Mouse (Mus musculus) forebrain, embryonic 16.5 days (tissue): ENCODE results near the gene Npc1l1. TPM values are rescaled to one million over a fixed set of nuclear protein-coding genes. Genes with fewer than 3 reads are reported as not detected.

Experiments
- ATAC-seq: fragments of 200-750 bp; cut with Nextera tagmentation; 2 replicates; pipeline ENCODE4 v1.8.0; 2017; ENCODE audit warnings: mild to moderate bottlenecking, moderate library complexity
- H3K27ac ChIP-seq: fragments of 300-500 bp; sonication (generic); 2 replicates; pipeline ENCODE4 v1.5.1; 2014; ENCODE audit warnings: low read length, control low read depth
- H3K27me3 ChIP-seq: fragments of 300-500 bp; sonication (generic); replicated peaks from 2 replicates; pipeline ENCODE4 v1.6.1; 2014; ENCODE audit warnings: low read length; ENCODE audit not compliant: control insufficient read depth, insufficient read depth
- H3K36me3 ChIP-seq: fragments of 300-500 bp; sonication (generic); 2 replicates; pipeline ENCODE4 v1.6.1; 2014; ENCODE audit not compliant: control insufficient read depth, insufficient read depth
- H3K4me1 ChIP-seq: fragments of 300-500 bp; sonication (generic); replicated peaks from 2 replicates; pipeline ENCODE4 v1.6.1; 2014; ENCODE audit warnings: low read length; ENCODE audit not compliant: control insufficient read depth, insufficient read depth
- H3K4me2 ChIP-seq: fragments of 300-500 bp; sonication (generic); 2 replicates; pipeline ENCODE4 v1.6.1; 2014; ENCODE audit warnings: mild to moderate bottlenecking, low read length, control low read depth
- H3K4me3 ChIP-seq: fragments of 300-500 bp; sonication (generic); replicated peaks from 2 replicates; pipeline ENCODE4 v1.5.1; 2014; ENCODE audit warnings: mild to moderate bottlenecking, low read length, control low read depth
- H3K9ac ChIP-seq: fragments of 300-500 bp; sonication (generic); replicated peaks from 2 replicates; pipeline ENCODE4 v1.6.1; 2014; ENCODE audit warnings: low read depth, low read length, control low read depth
- H3K9me3 ChIP-seq: fragments of 300-500 bp; sonication (generic); 2 replicates; pipeline ENCODE4 v1.6.1; 2016; ENCODE audit warnings: low read length; ENCODE audit not compliant: control insufficient read depth
- WGBS: fragments of 180-500 bp; shearing (Covaris S2); extraction: QIAGEN DNeasy Blood & Tissue Kit; methylation state at CpG from one replicate; pipeline ENCODE4 v1.1.7; 2014; 5-methylcytosine and 5-hydroxymethylcytosine counted together
- polyA plus RNA-seq: library from polyadenylated mRNA; unstranded; fragments of >200 nt; fragmentation: Nextera tagmentation; extraction: Ambion mirVana; gene quantifications from 2 replicates; pipeline ENCODE4 v1.2.1, GENCODE M21; 2015

Npc1l1 gene
- polyA plus RNA-seq, 1 experiment from 2014 or later, result 0.08 TPM

DNA sequence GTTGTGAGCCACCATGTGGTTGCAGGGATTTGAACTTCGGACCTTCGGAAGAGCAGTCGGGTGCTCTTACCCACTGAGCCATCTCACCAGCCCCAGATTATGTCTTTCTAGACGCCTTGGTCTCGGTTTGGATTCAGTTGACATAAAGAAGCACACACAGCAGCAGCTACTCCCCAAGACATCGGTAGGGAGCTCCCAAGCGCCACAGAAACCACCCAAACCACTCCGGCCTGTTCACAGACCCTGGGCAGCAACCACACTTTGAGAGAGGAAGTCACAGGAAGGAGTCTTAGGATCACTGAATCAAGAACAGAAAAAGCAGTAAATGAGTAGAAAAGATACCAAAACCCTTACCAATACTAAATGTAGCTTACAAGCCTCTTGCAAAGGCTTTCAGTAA, 33.2 kb downstream of the Npc1l1 start:
- Histone ChIP-seq H3K4me1 (peaks cover 22% of the 10 kb centered on the region), H3K4me3 (no peak overlapping the region), H3K4me2 (no peak overlapping the region), H3K9ac (no peak overlapping the region), H3K36me3 (no peaks in the 10 kb centered on the region), H3K27ac (no peak overlapping the region), H3K9me3 (no peaks in the 10 kb centered on the region), H3K27me3 (no peaks in the 10 kb centered on the region)
- WGBS, result 91% methylated on average over 8 of the region's 8 CpGs
- no peak for ATAC-seq

DNA sequence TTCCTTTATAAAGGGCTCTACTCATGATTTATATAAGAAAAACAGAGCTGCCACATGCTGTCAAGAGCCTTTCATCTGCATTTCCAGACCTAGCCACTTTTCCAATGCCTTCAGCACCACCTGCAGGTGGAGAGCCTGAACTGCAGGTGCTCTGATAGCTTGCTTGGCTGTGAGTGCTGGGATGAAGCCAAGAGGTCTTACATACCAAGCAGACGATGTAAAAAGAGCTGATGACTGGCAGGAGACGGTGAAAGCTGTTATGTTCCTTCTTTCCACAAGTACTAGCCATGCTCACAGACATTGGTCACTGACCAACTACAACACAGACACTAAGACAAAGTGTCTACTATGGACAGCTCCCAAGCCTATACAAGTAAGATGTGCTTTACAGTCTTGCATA, 42.1 kb downstream of the Npc1l1 start:
- no peak overlapping the region; the same call in 1 of the 2 replicates for H3K9ac ChIP-seq
- peak overlapping the region; percentile 52 for H3K27ac ChIP-seq
- ATAC-seq, result peak; percentile 67
- no peaks in the 10 kb centered on the region for H3K9me3 ChIP-seq
- WGBS, result 0% methylated on average over 2 of the region's 2 CpGs
- peaks cover 33% of the 10 kb centered on the region for H3K4me1 ChIP-seq
- H3K27me3 ChIP-seq, result no peaks in the 10 kb centered on the region
- no peak overlapping the region for H3K4me3 ChIP-seq
- H3K4me2 ChIP-seq, result no peak overlapping the region
- 0 out of 2 replicates have a peak, but pooled peaks cover 3% of the 10 kb centered on the region for H3K36me3 ChIP-seq

GRCm38 (mm10) chr11:6187399-6187798, 42.5 kb downstream of the Npc1l1 start:
- H3K27ac ChIP-seq, result peak overlapping the region; percentile 52

GRCm38 (mm10) chr11:6184202-6184935, 45.6 kb downstream of the Npc1l1 start:
- Histone ChIP-seq H3K4me3 (no peak overlapping the region), H3K36me3 (no peaks in the 10 kb centered on the region), H3K27me3 (no peaks in the 10 kb centered on the region), H3K9ac (no peak overlapping the region; the same call in 1 of the 2 replicates), H3K9me3 (no peaks in the 10 kb centered on the region), H3K4me2 (no peak overlapping the region), H3K27ac (peak overlapping the region; percentile 60), H3K4me1 (peaks cover 39% of the 10 kb centered on the region)
- WGBS, result 66% methylated on average over 11 of the region's 11 CpGs
- no peak for ATAC-seq

More at GRCm38 (mm10) chr11:6187399-6187798, 42.5 kb downstream of the Npc1l1 start:
- 90% methylated on average over 3 of the region's 3 CpGs for WGBS
- no peaks in the 10 kb centered on the region for H3K9me3 ChIP-seq
- H3K27me3 ChIP-seq, result no peaks in the 10 kb centered on the region
- ATAC-seq, result peak; percentile 41; the same call in 1 of the 2 replicates
- no peak overlapping the region for H3K4me3 ChIP-seq
- H3K4me1 ChIP-seq, result peaks cover 37% of the 10 kb centered on the region
- no peak overlapping the region for H3K4me2 ChIP-seq
- peak overlapping the region; percentile 34; the same call in 1 of the 2 replicates for H3K9ac ChIP-seq
- H3K36me3 ChIP-seq, result 0 out of 2 replicates have a peak, but pooled peaks cover 3% of the 10 kb centered on the region

- H3K27me3 ChIP-seq, result no peaks in the 10 kb centered on the region
- H3K27ac ChIP-seq, result peak overlapping the region; percentile 65
- peak overlapping the region; percentile 22; the same call in 1 of the 2 replicates for H3K4me2 ChIP-seq
- 76% methylated on average over 2 of the region's 2 CpGs for WGBS
- H3K4me1 ChIP-seq, result peaks cover 44% of the 10 kb centered on the region
- no peaks in the 10 kb centered on the region for H3K36me3 ChIP-seq
- no peak overlapping the region for H3K4me3 ChIP-seq
- no peak for ATAC-seq
- H3K9ac ChIP-seq, result no peak overlapping the region
- no peaks in the 10 kb centered on the region for H3K9me3 ChIP-seq
Measured at GRCm38 (mm10) chr11:6183246-6183645, 46.7 kb downstream of the Npc1l1 start.

GRCm38 (mm10) chr11:6180811-6181399, 49.0 kb downstream of the Npc1l1 start:
- H3K4me1 ChIP-seq, result peaks cover 36% of the 10 kb centered on the region
- 60% methylated on average over 6 of the region's 6 CpGs for WGBS

GRCm38 (mm10) chr11:6179194-6179593, 50.7 kb downstream of the Npc1l1 start:
- peaks cover 26% of the 10 kb centered on the region for H3K4me1 ChIP-seq
- H3K9ac ChIP-seq, result no peak overlapping the region
- no peaks in the 10 kb centered on the region for H3K27me3 ChIP-seq
- no peak overlapping the region for H3K4me3 ChIP-seq
- no peaks in the 10 kb centered on the region for H3K9me3 ChIP-seq
- 0 out of 2 replicates have a peak, but pooled peaks have one; percentile 16 for ATAC-seq
- no peaks in the 10 kb centered on the region for H3K36me3 ChIP-seq
- no peak overlapping the region for H3K27ac ChIP-seq
- no peak overlapping the region for H3K4me2 ChIP-seq
- WGBS, result 15% methylated on average over 8 of the region's 8 CpGs

More at GRCm38 (mm10) chr11:6180811-6181399, 49.0 kb downstream of the Npc1l1 start:
- Histone ChIP-seq H3K27me3 (no peaks in the 10 kb centered on the region), H3K4me2 (no peak overlapping the region), H3K27ac (no peak overlapping the region), H3K36me3 (no peaks in the 10 kb centered on the region), H3K4me3 (no peak overlapping the region), H3K9ac (no peak overlapping the region), H3K9me3 (no peaks in the 10 kb centered on the region)
- ATAC-seq, result no peak

GRCm38 (mm10) chr11:6178673-6179166, 51.2 kb downstream of the Npc1l1 start:
- Histone ChIP-seq H3K4me1 (peaks cover 22% of the 10 kb centered on the region), H3K27me3 (no peaks in the 10 kb centered on the region), H3K9me3 (no peaks in the 10 kb centered on the region), H3K4me2 (no peak overlapping the region), H3K9ac (no peak overlapping the region), H3K36me3 (no peaks in the 10 kb centered on the region), H3K27ac (no peak overlapping the region), H3K4me3 (no peak overlapping the region)
- ATAC-seq, result no peak
- WGBS, result 12% methylated on average over 2 of the region's 2 CpGs

- no peak overlapping the region for H3K9ac ChIP-seq
- WGBS, result 57% methylated on average over 8 of the region's 8 CpGs
- H3K9me3 ChIP-seq, result no peaks in the 10 kb centered on the region
- no peak overlapping the region for H3K4me2 ChIP-seq
- no peaks in the 10 kb centered on the region; the same call in 1 of the 2 replicates for H3K36me3 ChIP-seq
- peaks cover 17% of the 10 kb centered on the region for H3K4me1 ChIP-seq
- no peak overlapping the region for H3K27ac ChIP-seq
- no peak for ATAC-seq
- H3K27me3 ChIP-seq, result no peaks in the 10 kb centered on the region
- H3K4me3 ChIP-seq, result no peak overlapping the region
Measured at GRCm38 (mm10) chr11:6177781-6178420, 52.0 kb downstream of the Npc1l1 start.
